Mouse (Mus musculus): ENCODE data around the gene Coq9. TPM values are rescaled to one million over a fixed set of nuclear protein-coding genes. Genes with fewer than 3 reads are reported as not detected.
A peak's percentile ranks its signal among the peaks of the same experiment; 100 is the strongest.

The Coq9 gene
- total and polyA plus RNA-seq, 3 experiments, result 38.2 to 109 (median 68.8) TPM

DNA sequence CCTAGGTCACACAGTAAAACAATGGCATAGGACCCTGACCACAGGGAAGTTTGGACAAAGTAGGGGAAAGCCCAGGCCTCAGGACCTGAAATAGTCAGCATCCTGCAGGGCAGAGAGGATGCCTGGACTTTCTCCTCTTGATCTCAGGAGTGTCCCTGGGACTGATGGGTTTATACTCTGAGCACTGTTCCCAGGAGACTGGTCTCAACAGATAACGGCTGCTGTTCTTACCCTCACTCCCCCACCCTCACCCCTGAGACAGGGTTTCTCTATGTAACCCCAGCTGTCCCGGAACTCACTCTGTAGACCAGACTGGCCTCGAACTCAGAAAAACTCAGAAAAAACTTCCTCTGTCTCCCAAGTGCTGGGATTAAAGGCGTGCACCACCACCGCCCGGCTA lies 29.7 kb upstream of the Coq9 start:
- Histone ChIP-seq H3K27me3 (ENCODE audit: insufficient read depth, low read length) (peaks cover 11% of the 10 kb centered on the region), H3K36me3 (replicated peaks) (no peaks in the 10 kb centered on the region), H3K9me3 (replicated peaks) (no peaks in the 10 kb centered on the region), H3K4me3 (ENCODE audit: low read depth, low read length) (no peak overlapping the region), H3K4me1 (ENCODE audit: insufficient read depth, low read depth, low read length) (peaks cover 3% of the 10 kb centered on the region)
- no peak for TF ChIP-seq GATA2 (IDR thresholded peaks at IDR 0.05; ENCODE audit: borderline replicate concordance, low read depth, low read length)
- no peak for TF ChIP-seq POLR2AphosphoS5 (IDR thresholded peaks at IDR 0.05; ENCODE audit: insufficient replicate concordance, low read depth, low read length)
- no peak for ATAC-seq (ENCODE audit: extremely low read depth, insufficient number of reproducible peaks, low FRiP score, poor library complexity, severe bottlenecking)
- DNase-seq (ENCODE audit: low spot score), result no peak

DNA sequence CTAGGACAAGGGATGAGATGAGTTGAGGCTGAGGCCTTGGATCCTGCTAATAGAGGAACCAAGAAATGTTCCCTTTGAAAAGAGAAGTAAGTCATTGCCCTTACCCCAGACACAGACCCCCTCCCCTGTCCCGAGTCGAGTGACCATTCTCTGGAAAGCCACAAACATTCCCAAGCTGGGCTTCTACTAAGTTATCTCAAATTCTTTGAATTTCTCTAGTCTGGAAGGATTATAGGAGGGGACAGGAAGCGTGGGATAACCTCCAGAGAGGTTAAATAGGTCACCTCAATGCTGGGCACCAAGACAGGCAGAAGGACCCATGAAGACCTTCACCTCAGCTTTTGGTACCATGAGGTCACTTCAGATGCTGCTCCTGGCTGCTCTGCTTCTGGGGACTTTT lies 28.0 kb upstream of the Coq9 start, which contains the start of gene Ccl17:
Ccl17 (plus strand) TSS at position 301 of the 400 bp plus-strand sequence.
- ATAC-seq (ENCODE audit: extremely low read depth, insufficient number of reproducible peaks, low FRiP score, poor library complexity, severe bottlenecking) (no peak), DNase-seq (ENCODE audit: low spot score) (no peak)
- H3K4me1 ChIP-seq (ENCODE audit: insufficient read depth, low read depth, low read length), result no peaks in the 10 kb centered on the region; the same call in 1 of the 2 replicates
- no peak within 1 kb of the TSS for H3K4me3 ChIP-seq (ENCODE audit: low read depth, low read length)
- H3K27me3 ChIP-seq (ENCODE audit: insufficient read depth, low read length), result peaks cover 9% of the 10 kb centered on the region
- no peaks in the 10 kb centered on the region for H3K9me3 ChIP-seq (replicated peaks)
- TF ChIP-seq TAL1 (conservative IDR thresholded peaks at IDR 0.05; ENCODE audit: low read depth, low read length) (no peak), POLR2AphosphoS5 (IDR thresholded peaks at IDR 0.05; ENCODE audit: insufficient replicate concordance, low read depth, low read length) (no peak), GATA2 (IDR thresholded peaks at IDR 0.05; ENCODE audit: borderline replicate concordance, low read depth, low read length) (no peak), GATA1 (IDR thresholded peaks at IDR 0.05; ENCODE audit: borderline replicate concordance, low read length) (no peak), CTCF (IDR thresholded peaks at IDR 0.05; ENCODE audit: low read depth, low read length) (no peak)
- H3K36me3 ChIP-seq (replicated peaks), result peaks cover 2% of the 10 kb centered on the region

DNA sequence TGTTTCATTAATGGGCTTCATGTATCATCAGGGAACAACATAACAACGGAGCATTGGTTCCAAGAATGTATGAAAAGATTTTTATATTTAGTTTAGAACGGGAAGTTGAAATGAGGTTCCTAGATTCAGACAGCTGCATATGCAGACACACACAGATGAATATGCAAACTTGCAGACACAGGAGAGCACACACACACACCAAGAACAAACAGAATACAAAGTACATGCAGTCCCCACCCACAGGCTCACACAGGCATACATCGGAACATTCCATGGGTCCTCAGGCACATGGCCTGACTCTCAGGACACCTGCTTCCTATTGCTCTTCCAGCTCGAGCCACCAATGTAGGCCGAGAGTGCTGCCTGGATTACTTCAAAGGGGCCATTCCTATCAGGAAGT lies 27.3 kb upstream of the Coq9 start:
- no peaks in the 10 kb centered on the region for H3K9me3 ChIP-seq (replicated peaks)
- no peaks in the 10 kb centered on the region for H3K4me1 ChIP-seq (ENCODE audit: insufficient read depth, low read depth, low read length)
- DNase-seq (ENCODE audit: low spot score), result no peak
- H3K36me3 ChIP-seq (replicated peaks), result peaks cover 2% of the 10 kb centered on the region
- ATAC-seq (ENCODE audit: extremely low read depth, insufficient number of reproducible peaks, low FRiP score, poor library complexity, severe bottlenecking), result no peak
- peaks cover 9% of the 10 kb centered on the region for H3K27me3 ChIP-seq (ENCODE audit: insufficient read depth, low read length)
- no peak overlapping the region for H3K4me3 ChIP-seq (ENCODE audit: low read depth, low read length)
- TF ChIP-seq GATA1 (IDR thresholded peaks at IDR 0.05; ENCODE audit: borderline replicate concordance, low read length), result no peak
- TF ChIP-seq TAL1 (conservative IDR thresholded peaks at IDR 0.05; ENCODE audit: low read depth, low read length), result no peak
- TF ChIP-seq CTCF (IDR thresholded peaks at IDR 0.05; ENCODE audit: low read depth, low read length), result no peak
- TF ChIP-seq GATA2 (IDR thresholded peaks at IDR 0.05; ENCODE audit: borderline replicate concordance, low read depth, low read length), result no peak
- no peak for TF ChIP-seq POLR2AphosphoS5 (IDR thresholded peaks at IDR 0.05; ENCODE audit: insufficient replicate concordance, low read depth, low read length)

DNA sequence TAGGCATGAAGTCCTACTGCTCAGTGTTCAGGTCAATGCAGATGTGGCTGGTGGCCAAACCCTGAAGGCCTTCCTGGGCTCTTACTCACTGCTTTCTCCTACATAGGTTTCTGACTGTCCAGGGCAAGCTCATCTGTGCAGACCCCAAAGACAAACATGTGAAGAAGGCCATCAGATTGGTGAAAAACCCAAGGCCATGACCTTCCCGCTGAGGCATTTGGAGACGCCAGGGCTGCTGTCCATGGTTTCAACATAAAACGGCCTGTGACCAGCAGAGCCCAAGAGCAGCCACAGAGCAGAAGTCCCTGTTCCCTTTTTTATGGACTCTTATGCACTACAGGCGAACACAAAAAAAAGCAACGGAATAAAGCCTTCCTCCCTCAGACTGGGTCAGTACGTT lies 26.5 kb upstream of the Coq9 start:
- no peak for ATAC-seq (ENCODE audit: extremely low read depth, insufficient number of reproducible peaks, low FRiP score, poor library complexity, severe bottlenecking)

DNA sequence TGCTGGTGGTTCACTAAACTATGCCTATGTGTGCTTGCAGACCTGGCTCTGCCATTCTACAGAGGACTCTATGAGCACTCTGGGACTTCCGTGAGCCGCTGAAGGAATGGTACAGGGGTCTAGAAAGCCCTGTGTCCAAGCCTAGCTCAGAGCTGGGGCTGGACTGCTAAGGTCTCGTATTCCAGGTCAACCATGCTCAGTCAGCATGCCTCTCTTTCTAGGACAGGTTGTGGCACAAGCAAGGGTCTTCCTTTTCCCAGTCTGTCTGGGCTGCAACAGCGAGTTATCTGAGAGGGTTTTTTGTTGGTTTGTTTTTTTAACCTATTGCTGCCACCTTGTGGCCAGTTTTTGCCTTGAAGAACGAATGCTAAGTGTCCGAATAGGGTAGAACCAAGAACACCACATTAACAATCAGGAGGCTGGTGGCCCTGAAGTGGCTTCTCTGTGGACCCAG lies 25.4 kb upstream of the Coq9 start:
- Histone ChIP-seq H3K36me3 (replicated peaks) (peaks cover 10% of the 10 kb centered on the region), H3K9me3 (replicated peaks) (no peaks in the 10 kb centered on the region), H3K27me3 (ENCODE audit: insufficient read depth, low read length) (peaks cover 4% of the 10 kb centered on the region), H3K4me3 (ENCODE audit: low read depth, low read length) (no peak overlapping the region), H3K4me1 (ENCODE audit: insufficient read depth, low read depth, low read length) (no peaks in the 10 kb centered on the region)
- TF ChIP-seq GATA1 (IDR thresholded peaks at IDR 0.05; ENCODE audit: borderline replicate concordance, low read length) (no peak), TAL1 (conservative IDR thresholded peaks at IDR 0.05; ENCODE audit: low read depth, low read length) (no peak), POLR2AphosphoS5 (IDR thresholded peaks at IDR 0.05; ENCODE audit: insufficient replicate concordance, low read depth, low read length) (no peak), CTCF (IDR thresholded peaks at IDR 0.05; ENCODE audit: low read depth, low read length) (no peak), GATA2 (IDR thresholded peaks at IDR 0.05; ENCODE audit: borderline replicate concordance, low read depth, low read length) (no peak)
- no peak for ATAC-seq (ENCODE audit: extremely low read depth, insufficient number of reproducible peaks, low FRiP score, poor library complexity, severe bottlenecking)
- DNase-seq (ENCODE audit: low spot score), result peak; percentile 57

More for the DNA sequence above, 26.5 kb upstream of the Coq9 start:
- Histone ChIP-seq H3K9me3 (replicated peaks) (no peaks in the 10 kb centered on the region), H3K36me3 (replicated peaks) (peaks cover 2% of the 10 kb centered on the region), H3K27me3 (ENCODE audit: insufficient read depth, low read length) (peaks cover 9% of the 10 kb centered on the region), H3K4me3 (ENCODE audit: low read depth, low read length) (no peak overlapping the region), H3K4me1 (ENCODE audit: insufficient read depth, low read depth, low read length) (no peaks in the 10 kb centered on the region)
- TF ChIP-seq POLR2AphosphoS5 (IDR thresholded peaks at IDR 0.05; ENCODE audit: insufficient replicate concordance, low read depth, low read length) (no peak), CTCF (IDR thresholded peaks at IDR 0.05; ENCODE audit: low read depth, low read length) (no peak), TAL1 (conservative IDR thresholded peaks at IDR 0.05; ENCODE audit: low read depth, low read length) (no peak), GATA1 (IDR thresholded peaks at IDR 0.05; ENCODE audit: borderline replicate concordance, low read length) (no peak), GATA2 (IDR thresholded peaks at IDR 0.05; ENCODE audit: borderline replicate concordance, low read depth, low read length) (no peak)
- DNase-seq (ENCODE audit: low spot score), result no peak

DNA sequence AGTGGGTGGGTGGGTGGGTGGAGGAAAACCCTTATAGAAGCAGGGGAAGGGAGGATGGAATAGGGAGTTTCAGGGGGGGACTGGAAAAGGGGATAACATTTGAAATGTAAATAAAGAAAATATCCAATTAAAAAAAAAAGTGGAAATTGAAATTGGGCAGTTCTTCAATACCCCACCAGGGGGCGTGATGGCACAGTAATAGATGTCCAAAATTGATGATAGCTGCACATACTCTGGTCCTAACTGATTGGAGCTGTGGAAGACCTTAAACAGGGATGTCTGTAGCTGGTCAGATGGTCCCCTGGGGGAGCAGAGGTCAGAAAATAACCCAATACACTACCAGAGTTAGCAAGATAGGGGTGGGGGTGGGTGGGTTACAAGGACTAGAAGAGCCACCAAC lies 23.6 kb upstream of the Coq9 start:
- DNase-seq (ENCODE audit: low spot score) (no peak), ATAC-seq (ENCODE audit: extremely low read depth, insufficient number of reproducible peaks, low FRiP score, poor library complexity, severe bottlenecking) (no peak)
- TF ChIP-seq GATA1 (IDR thresholded peaks at IDR 0.05; ENCODE audit: borderline replicate concordance, low read length), result no peak
- peak; percentile 48; the same call in 1 of the 2 replicates for TF ChIP-seq CTCF (IDR thresholded peaks at IDR 0.05; ENCODE audit: low read depth, low read length)
- H3K36me3 ChIP-seq (replicated peaks), result peaks cover 28% of the 10 kb centered on the region
- no peaks in the 10 kb centered on the region for H3K9me3 ChIP-seq (replicated peaks)
- H3K4me3 ChIP-seq (ENCODE audit: low read depth, low read length), result no peak overlapping the region
- no peaks in the 10 kb centered on the region for H3K4me1 ChIP-seq (ENCODE audit: insufficient read depth, low read depth, low read length)
- H3K27me3 ChIP-seq (ENCODE audit: insufficient read depth, low read length), result no peaks in the 10 kb centered on the region; the same call in 1 of the 2 replicates

DNA sequence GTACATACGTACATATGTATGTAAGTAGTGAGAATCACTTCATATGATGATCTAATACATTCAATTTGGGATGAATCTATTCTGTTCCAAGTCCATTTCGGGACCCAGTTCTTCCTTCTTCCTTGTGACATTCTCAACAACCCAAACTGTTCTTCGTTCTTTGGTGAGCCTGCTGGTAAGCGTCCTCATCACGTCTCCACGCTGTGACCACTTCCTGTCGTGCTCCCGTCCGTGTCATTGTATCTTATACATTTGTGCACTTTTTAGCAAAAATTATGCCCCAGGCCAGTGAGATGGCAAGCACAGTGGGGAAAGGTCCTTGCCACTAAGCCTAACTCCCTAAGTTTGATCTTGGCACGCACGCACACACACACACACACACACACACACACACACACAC lies 20.2 kb upstream of the Coq9 start:
- DNase-seq (ENCODE audit: low spot score) (no peak), ATAC-seq (ENCODE audit: extremely low read depth, insufficient number of reproducible peaks, low FRiP score, poor library complexity, severe bottlenecking) (no peak)
- no peaks in the 10 kb centered on the region for H3K9me3 ChIP-seq (replicated peaks)
- peaks cover 4% of the 10 kb centered on the region for H3K4me1 ChIP-seq (ENCODE audit: insufficient read depth, low read depth, low read length)
- no peaks in the 10 kb centered on the region for H3K27me3 ChIP-seq (ENCODE audit: insufficient read depth, low read length)
- no peak overlapping the region for H3K4me3 ChIP-seq (ENCODE audit: low read depth, low read length)
- H3K36me3 ChIP-seq (replicated peaks), result peaks cover 61% of the 10 kb centered on the region
- TF ChIP-seq GATA1 (IDR thresholded peaks at IDR 0.05; ENCODE audit: borderline replicate concordance, low read length) (no peak), GATA2 (IDR thresholded peaks at IDR 0.05; ENCODE audit: borderline replicate concordance, low read depth, low read length) (no peak), POLR2AphosphoS5 (IDR thresholded peaks at IDR 0.05; ENCODE audit: insufficient replicate concordance, low read depth, low read length) (no peak), TAL1 (conservative IDR thresholded peaks at IDR 0.05; ENCODE audit: low read depth, low read length) (no peak), CTCF (IDR thresholded peaks at IDR 0.05; ENCODE audit: low read depth, low read length) (no peak)

Measured in G1E (cell line).